Mouse (Mus musculus) limb, embryonic 10.5 days (tissue): ENCODE measurements at regions not wholly inside any gene's neighbourhood (a gene's known extent, or its start where the extent isn't known, plus 50 kb on each side); places are given as distances from the start of the nearest gene placed in this dataset.

Experiments used
- DNase-seq: peaks from one replicate; pipeline ENCODE4 v3.0.0-alpha.2; 2017; ENCODE audit warnings: low spot score
- H3K27ac ChIP-seq: fragments of 300-500 bp; sonication (generic); 2 replicates; pipeline ENCODE4 v1.5.1; 2016; ENCODE audit warnings: mild to moderate bottlenecking
- H3K27me3 ChIP-seq: fragments of 300-500 bp; sonication (generic); 2 replicates; pipeline ENCODE4 v1.6.1; 2016; ENCODE audit warnings: low read depth, mild to moderate bottlenecking; ENCODE audit not compliant: poor library complexity, severe bottlenecking
- H3K36me3 ChIP-seq: fragments of 300-500 bp; sonication (generic); 2 replicates; pipeline ENCODE4 v1.6.1; 2016; ENCODE audit warnings: mild to moderate bottlenecking, moderate library complexity
- H3K4me1 ChIP-seq: fragments of 300-500 bp; sonication (generic); 2 replicates; pipeline ENCODE4 v1.6.1; 2016
- H3K4me3 ChIP-seq: fragments of 300-500 bp; sonication (generic); 2 replicates; pipeline ENCODE4 v1.5.1; 2016; ENCODE audit warnings: mild to moderate bottlenecking, moderate library complexity
- H3K9me3 ChIP-seq: fragments of 300-500 bp; sonication (generic); replicated peaks from 2 replicates; pipeline ENCODE4 v1.6.1; 2016; ENCODE audit warnings: mild to moderate bottlenecking
- WGBS: fragments of 180-500 bp; shearing (Covaris S2); methylation state at CpG from one replicate; pipeline ENCODE4 v1.1.7; 2016; 5-methylcytosine and 5-hydroxymethylcytosine counted together

DNA sequence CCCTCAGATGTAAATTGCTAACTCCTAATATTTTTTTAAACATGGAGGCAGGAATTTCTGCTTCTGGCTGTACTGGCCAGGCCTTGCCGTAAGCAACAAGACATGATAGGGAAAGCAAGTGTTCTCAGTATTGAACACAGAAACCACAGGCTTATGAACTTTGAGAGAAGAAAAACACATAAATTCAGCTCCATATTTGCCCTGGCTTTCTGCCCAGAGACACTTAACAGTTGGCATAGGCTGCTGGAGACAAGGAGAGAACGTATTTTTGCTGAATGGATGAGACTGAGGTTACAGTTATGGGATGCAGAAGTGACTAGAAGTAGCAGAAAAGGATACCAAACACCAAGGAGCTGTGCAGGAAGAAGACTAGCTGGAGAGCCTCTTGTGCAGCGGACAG, 258.7 kb upstream of the Rbms1 start:
- 91% methylated on average over 3 of the region's 3 CpGs for WGBS
- Histone ChIP-seq H3K9me3 (no peaks in the 10 kb centered on the region), H3K27ac (no peak overlapping the region), H3K4me1 (no peaks in the 10 kb centered on the region), H3K36me3 (no peaks in the 10 kb centered on the region), H3K4me3 (no peak overlapping the region), H3K27me3 (no peaks in the 10 kb centered on the region)
- DNase-seq: no peak

DNA sequence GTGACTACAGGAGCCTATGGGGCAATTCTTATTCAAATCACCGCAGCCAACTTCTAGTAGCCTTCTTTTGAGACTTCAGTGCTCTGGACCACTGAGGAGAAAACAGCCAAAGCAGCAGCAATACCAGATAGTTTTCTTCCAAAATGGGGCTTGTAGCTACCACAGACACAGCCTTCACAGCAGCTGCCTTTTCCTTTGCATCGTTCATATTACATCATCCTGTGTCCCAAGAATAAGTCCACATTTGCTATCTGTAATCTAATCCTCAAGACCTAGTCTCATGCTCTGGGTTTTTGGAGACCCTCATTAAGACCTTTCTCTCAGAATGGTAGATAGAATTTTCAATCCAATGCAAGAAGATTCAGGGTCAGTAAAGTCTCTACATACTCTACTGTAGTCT, 258.2 kb upstream of the Rbms1 start:
- no peaks in the 10 kb centered on the region for H3K9me3 ChIP-seq

DNA sequence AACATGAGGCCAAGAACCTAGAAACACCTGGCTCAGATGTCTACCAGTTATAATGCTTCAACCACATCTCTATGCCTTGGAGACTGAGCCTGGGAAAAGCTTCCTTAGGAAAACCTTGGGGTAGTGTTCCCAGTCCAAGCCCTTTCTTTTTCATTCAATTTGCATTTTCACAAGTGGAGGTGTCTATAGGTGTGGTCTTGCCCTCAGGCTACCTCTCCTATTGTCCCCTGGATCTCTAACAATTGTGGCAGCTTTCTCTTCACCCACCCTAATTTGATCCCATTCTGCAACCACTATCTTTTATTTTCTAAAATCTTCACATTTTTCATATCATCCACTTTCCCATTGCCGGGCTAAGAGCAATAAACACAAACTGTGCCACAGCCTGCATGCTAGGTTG, 251.0 kb upstream of the Rbms1 start:
- H3K27ac ChIP-seq: no peak overlapping the region
- H3K9me3 ChIP-seq: no peaks in the 10 kb centered on the region
- no peaks in the 10 kb centered on the region for H3K27me3 ChIP-seq
- no peak for DNase-seq
- no peak overlapping the region for H3K4me3 ChIP-seq
- H3K36me3 ChIP-seq: no peaks in the 10 kb centered on the region
- WGBS: 86% methylated on average over 1 of the region's 1 CpGs
- no peaks in the 10 kb centered on the region for H3K4me1 ChIP-seq

More for the DNA sequence above, 258.2 kb upstream of the Rbms1 start:
- Histone ChIP-seq H3K4me3 (no peak overlapping the region), H3K27ac (no peak overlapping the region), H3K4me1 (no peaks in the 10 kb centered on the region), H3K36me3 (no peaks in the 10 kb centered on the region), H3K27me3 (no peaks in the 10 kb centered on the region)
- no peak for DNase-seq
- WGBS: 89% methylated on average over 2 of the region's 2 CpGs

DNA sequence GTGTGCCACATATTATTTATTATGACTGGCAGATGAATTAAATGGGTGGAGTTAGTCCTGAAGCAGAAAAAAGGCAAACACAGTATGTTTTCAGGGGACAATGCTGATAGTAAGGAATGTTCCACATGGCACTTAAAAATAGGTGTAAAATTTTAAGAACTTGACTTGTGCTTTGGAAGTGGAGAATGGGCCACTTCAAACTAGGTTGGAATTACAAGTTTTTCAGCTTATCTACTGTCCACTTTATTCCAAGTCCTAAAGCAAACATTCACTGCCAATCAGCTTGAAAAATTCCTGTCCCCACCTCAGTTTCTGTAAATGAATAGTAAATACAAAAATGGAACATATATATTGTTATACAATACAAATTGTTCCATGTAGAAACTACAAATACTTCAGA, 238.4 kb upstream of the Rbms1 start:
- no peak for DNase-seq
- Histone ChIP-seq H3K27me3 (no peaks in the 10 kb centered on the region), H3K36me3 (no peaks in the 10 kb centered on the region), H3K4me1 (no peaks in the 10 kb centered on the region), H3K9me3 (no peaks in the 10 kb centered on the region), H3K27ac (no peak overlapping the region), H3K4me3 (no peak overlapping the region)

DNA sequence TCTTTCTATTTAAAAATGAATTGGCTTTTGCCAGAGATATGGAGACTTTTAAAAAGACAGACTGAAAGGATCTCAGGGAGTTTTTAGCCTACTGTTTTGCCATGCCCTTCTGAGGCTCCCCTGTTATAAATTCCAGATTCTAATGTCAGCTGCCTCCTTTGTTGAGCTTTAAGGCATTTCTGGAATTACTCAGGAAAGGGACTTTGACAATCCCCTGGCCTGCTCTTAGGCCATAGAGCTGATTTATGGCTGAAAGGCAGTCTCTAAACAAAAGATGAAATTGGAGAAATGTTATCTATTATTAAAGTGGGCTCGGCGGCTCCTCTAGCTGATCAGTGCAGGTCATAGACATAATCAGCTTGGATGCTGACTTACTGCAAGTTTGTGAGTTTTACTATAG, 231.0 kb upstream of the Rbms1 start:
- DNase-seq: no peak
- H3K4me1 ChIP-seq: peaks cover 4% of the 10 kb centered on the region
- no peak overlapping the region for H3K4me3 ChIP-seq
- H3K27ac ChIP-seq: no peak overlapping the region
- H3K36me3 ChIP-seq: no peaks in the 10 kb centered on the region
- no peaks in the 10 kb centered on the region for H3K27me3 ChIP-seq
- 14% methylated on average over 2 of the region's 2 CpGs for WGBS
- no peaks in the 10 kb centered on the region for H3K9me3 ChIP-seq

DNA sequence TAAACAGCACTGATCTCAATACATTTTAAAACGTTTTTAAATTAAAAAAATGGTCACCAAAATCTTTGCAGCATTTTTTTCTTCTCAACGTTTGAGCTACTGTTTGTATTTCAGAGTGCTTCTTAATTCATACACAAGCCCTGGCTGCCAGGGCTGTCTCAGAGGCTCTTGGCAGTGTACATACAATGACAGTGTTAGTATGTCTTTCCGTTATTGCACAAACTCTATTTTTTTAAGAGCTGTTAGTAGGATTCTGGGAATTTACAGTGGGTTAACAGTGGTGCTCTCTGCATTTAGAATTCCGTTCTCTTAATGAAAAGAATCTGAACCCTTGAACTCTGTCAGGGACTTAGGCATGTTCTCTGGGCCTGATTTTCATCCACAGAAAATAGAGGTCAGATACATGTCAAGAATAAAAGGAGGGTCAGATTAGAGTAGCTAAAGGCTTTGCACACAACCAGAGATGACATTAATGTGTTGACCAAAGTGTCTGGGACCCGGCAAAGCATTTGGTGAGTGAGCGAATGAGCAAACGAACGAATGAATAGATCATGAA, 219.5 kb upstream of the Rbms1 start:
- Histone ChIP-seq H3K4me1 (no peaks in the 10 kb centered on the region; the same call in 1 of the 2 replicates), H3K27ac (no peak overlapping the region), H3K9me3 (no peaks in the 10 kb centered on the region), H3K4me3 (no peak overlapping the region), H3K27me3 (no peaks in the 10 kb centered on the region), H3K36me3 (no peaks in the 10 kb centered on the region)
- 71% methylated on average over 8 of the region's 8 CpGs for WGBS
- no peak for DNase-seq

DNA sequence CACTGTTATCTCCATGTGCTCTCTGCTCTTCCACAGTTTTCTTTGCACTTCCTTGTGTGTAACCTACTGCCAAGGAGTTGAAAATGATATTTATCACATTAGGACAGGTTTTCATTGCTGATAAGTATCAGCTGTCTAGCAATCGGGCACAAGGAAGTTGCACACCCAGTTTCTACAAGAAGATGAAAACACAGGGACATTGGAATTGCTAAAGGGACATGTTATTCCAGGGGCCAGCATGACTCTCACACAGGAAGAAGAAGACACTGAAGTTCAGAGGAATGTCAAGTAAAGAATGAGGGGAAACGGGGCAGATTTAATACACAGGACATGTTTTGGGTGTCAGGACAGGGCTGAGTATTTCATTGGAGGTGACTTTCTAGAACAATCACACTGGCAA, 214.8 kb upstream of the Rbms1 start:
- DNase-seq: no peak
- Histone ChIP-seq H3K36me3 (no peaks in the 10 kb centered on the region), H3K9me3 (no peaks in the 10 kb centered on the region), H3K27me3 (no peaks in the 10 kb centered on the region), H3K27ac (no peak overlapping the region), H3K4me1 (peaks cover 16% of the 10 kb centered on the region), H3K4me3 (no peak overlapping the region)
- 79% methylated on average over 2 of the region's 2 CpGs for WGBS

DNA sequence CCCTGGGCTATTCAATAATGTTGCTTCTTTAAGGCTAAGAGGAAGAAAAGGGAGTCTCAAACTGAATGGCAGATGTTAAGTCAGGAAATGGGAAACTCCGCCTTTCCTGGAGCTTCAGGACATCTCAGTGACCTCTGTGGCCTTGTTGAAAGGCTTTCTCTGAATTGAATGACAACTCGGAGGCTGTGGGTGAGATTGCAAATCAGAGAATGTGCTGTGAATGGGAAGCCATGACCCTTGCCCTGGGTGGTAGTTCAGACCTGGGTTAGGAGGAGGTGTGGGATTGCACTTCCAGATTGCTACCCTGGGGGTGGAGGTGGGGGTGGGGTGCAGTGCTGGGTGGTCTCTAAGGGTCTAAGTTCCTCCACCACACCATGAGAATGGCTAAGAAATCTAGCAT, 213.8 kb upstream of the Rbms1 start:
- H3K4me1 ChIP-seq: peaks cover 16% of the 10 kb centered on the region
- no peak overlapping the region for H3K4me3 ChIP-seq
- no peak for DNase-seq
- H3K9me3 ChIP-seq: no peaks in the 10 kb centered on the region
- 6% methylated on average over 2 of the region's 2 CpGs for WGBS
- no peak overlapping the region for H3K27ac ChIP-seq
- no peaks in the 10 kb centered on the region for H3K27me3 ChIP-seq
- no peaks in the 10 kb centered on the region for H3K36me3 ChIP-seq

DNA sequence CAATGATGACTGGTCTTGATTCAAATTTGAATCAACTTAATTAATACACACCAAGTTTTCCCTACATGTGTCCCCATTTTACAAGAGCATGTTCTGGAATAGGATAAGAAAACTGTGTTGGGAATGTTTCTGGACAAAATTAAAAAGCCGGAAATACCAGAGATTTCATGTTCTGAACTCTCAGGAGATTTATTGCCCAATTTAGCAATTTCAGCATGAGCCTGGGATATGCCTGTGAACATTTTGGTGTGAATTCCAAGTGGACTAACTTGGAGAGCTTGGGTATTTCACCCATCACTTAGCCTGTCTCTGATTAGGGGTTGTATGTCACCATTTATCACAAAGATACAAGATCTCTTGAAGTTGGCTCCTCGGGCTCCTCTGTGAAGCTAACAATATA, 210.6 kb upstream of the Rbms1 start:
- Histone ChIP-seq H3K36me3 (no peaks in the 10 kb centered on the region), H3K9me3 (no peaks in the 10 kb centered on the region), H3K27me3 (no peaks in the 10 kb centered on the region), H3K4me1 (peaks cover 16% of the 10 kb centered on the region), H3K27ac (no peak overlapping the region), H3K4me3 (no peak overlapping the region)
- no peak for DNase-seq
- 32% methylated on average over 2 of the region's 2 CpGs for WGBS

DNA sequence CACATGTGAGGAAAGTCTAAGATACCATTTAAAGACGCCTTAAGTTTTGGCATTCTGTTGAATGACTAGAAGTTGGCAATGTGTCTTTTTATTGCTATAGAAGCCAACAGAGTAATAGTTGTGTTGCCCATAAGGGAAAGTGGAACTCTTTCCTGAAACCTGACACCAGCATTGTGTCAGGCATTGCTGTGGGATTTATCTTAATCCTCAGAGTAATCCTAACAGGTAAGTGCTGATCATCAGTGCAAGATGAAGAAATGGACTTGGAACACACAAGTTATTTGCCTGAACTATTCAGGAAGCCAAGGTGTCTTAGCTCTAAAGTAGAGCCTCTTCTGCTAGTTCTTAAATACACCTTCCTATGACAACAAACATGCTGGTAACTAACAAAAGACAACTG, 198.3 kb upstream of the Rbms1 start:
- Histone ChIP-seq H3K27me3 (no peaks in the 10 kb centered on the region), H3K27ac (no peak overlapping the region), H3K4me3 (no peak overlapping the region), H3K36me3 (no peaks in the 10 kb centered on the region), H3K9me3 (no peaks in the 10 kb centered on the region), H3K4me1 (peaks cover 10% of the 10 kb centered on the region)
- 90% methylated on average over 1 of the region's 1 CpGs for WGBS
- DNase-seq: no peak

DNA sequence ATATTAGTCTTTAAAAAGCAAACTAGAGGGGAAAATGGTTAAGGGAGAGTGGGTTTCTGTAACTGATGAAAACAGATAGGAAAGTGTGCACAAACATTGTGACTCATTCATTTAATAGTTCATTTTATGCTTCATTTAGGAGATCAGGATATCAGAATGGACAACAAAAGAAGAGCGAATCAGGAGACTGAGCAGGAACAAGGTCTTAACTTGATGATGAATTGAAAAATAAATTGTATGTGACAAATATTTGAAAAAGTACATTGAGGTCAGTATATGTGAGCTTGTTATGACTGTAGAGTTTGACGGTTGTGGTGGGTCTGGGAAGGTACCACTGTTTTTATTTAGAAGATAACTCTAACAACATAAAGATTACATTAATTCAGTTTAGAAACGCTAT, 196.8 kb upstream of the Rbms1 start:
- Histone ChIP-seq H3K4me3 (no peak overlapping the region), H3K9me3 (no peaks in the 10 kb centered on the region), H3K27me3 (no peaks in the 10 kb centered on the region), H3K27ac (no peak overlapping the region), H3K4me1 (peaks cover 10% of the 10 kb centered on the region), H3K36me3 (no peaks in the 10 kb centered on the region)
- DNase-seq: no peak
- WGBS: 92% methylated on average over 3 of the region's 3 CpGs

DNA sequence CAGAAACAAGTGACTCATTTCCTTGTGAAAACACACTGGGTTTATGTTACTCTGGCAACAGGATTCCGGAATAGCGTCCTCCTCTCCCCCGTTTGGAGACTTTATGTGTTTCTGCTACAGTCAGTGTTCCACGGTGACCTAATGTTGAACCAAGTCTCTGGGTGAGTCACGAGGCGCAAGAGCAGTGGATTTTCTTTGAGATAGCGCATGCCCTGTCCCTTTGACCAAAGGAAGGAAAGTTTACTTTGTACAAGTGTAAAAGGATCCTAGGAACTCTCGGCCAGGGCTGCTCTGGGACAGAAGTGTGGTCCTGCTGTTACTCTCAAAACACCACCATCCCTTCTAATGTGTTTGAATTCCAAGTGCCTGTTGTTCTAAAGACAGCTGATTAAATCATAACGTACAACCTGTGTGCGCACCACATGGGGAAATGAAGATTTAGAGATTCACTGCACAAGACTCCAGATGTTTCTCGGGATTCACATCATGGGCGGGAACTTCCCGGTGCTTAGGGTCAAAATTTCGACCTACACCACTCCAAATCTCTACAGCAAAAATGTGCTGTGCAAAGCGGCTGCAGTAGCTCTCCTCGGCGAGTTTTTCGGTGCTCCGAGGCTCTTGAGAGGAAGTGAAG, 176.1 kb upstream of the Rbms1 start:
- Histone ChIP-seq H3K27ac (0 out of 2 replicates have a peak overlapping the region, but pooled peaks have one; percentile 9), H3K4me3 (no peak overlapping the region), H3K36me3 (no peaks in the 10 kb centered on the region), H3K4me1 (peaks cover 16% of the 10 kb centered on the region), H3K27me3 (no peaks in the 10 kb centered on the region), H3K9me3 (no peaks in the 10 kb centered on the region)
- DNase-seq: peak; percentile 38
- 61% methylated on average over 19 of the region's 19 CpGs for WGBS

DNA sequence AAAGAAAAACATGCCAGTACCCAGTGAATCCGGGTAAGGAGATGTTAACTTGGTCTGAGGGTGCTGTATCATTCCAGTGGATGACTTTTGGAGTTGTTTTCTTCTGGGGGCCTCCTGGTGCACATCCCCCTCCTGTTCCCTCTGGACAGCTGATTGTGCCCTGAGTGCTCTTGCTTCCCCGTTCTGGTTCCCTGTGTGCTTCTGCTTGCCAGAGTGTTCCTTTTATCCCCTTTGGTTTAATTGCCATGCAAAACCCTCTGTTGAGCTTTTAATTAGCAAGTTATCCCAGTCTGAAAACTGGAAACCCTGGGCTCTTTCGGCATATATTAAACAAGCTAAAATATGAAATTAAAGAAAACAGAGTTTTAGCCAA, 175.6 kb upstream of the Rbms1 start:
- no peaks in the 10 kb centered on the region for H3K27me3 ChIP-seq
- peaks cover 16% of the 10 kb centered on the region for H3K4me1 ChIP-seq
- no peaks in the 10 kb centered on the region for H3K36me3 ChIP-seq
- H3K27ac ChIP-seq: no peak overlapping the region
- no peak overlapping the region for H3K4me3 ChIP-seq
- no peaks in the 10 kb centered on the region for H3K9me3 ChIP-seq
- DNase-seq: no peak
- 59% methylated on average over 3 of the region's 3 CpGs for WGBS

DNA sequence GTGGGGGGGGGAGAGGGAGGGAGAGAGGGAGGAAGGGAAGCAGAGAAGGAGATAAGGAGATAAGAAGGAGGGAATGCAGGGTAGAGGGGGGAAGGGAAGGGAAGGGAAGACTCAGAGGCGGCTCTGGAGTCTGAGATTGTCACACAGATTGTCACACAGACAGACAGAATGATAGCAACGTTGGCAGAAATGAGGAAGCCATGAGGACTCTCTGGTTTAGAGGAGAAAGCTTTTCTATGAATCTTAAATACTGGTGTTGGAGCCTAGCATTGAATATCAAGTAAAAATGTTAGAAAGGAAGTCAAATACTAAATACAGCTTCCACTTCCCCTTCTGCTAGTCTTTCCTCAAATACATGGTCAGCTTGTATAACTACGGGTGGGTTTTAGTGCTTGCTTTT, 174.4 kb upstream of the Rbms1 start:
- Histone ChIP-seq H3K27ac (no peak overlapping the region), H3K36me3 (no peaks in the 10 kb centered on the region), H3K27me3 (no peaks in the 10 kb centered on the region), H3K4me1 (peaks cover 16% of the 10 kb centered on the region), H3K4me3 (no peak overlapping the region), H3K9me3 (no peaks in the 10 kb centered on the region)
- 47% methylated on average over 3 of the region's 3 CpGs for WGBS
- no peak for DNase-seq
